Mouse (Mus musculus): ENCODE data around the gene Cfap69. TPM values are rescaled to one million over a fixed set of nuclear protein-coding genes. Genes with fewer than 3 reads are reported as not detected.

The Cfap69 gene
- total and polyA plus RNA-seq, 3 experiments = 0.37 to 0.89 (median 0.49) TPM

DNA sequence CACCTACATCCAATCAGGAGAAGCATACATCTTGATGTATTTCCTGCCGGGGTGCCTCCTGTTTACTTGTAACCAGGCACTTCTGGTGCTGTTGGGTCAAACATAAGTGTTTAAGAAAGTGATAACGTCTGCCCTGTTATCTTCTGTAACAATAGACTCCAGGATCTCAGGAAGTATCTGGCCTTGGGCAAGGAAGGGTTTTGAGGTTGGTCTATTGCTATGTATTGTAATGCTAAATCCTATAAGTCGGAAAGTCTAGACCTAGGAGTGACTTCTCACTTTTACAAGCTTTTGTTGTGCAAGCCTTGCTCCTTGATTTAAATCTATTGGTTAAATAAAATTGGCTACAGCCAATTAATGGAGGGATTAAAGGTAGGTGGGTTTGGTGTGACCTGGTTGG, 34.8 kb upstream of the Cfap69 start:
- peaks cover 4% of the 10 kb centered on the region for H3K27me3 ChIP-seq (ENCODE audit: control insufficient read depth, insufficient read depth, low read length)
- no peak overlapping the region for H3K4me3 ChIP-seq
- no peaks in the 10 kb centered on the region; the same call in 1 of the 2 replicates for H3K4me1 ChIP-seq (ENCODE audit: control insufficient read depth, insufficient read depth, low read length)
- H3K9ac ChIP-seq (ENCODE audit: low read depth, low read length) = no peak overlapping the region
- DNase-seq = no peak
- no peaks in the 10 kb centered on the region for H3K79me2 ChIP-seq (replicated peaks; ENCODE audit: control insufficient read depth, insufficient read depth, low read length)
- 36% methylated on average over 3 of the region's 3 CpGs for WGBS
- no peaks in the 10 kb centered on the region for H3K36me3 ChIP-seq (ENCODE audit: control insufficient read depth, insufficient read depth, low read length)
- TF ChIP-seq CTCF (IDR thresholded peaks at IDR 0.05) (no peak), EP300 (IDR thresholded peaks at IDR 0.05; ENCODE audit: insufficient read depth, low read depth, low read length) (no peak), POLR2A (IDR thresholded peaks at IDR 0.05; ENCODE audit: insufficient read depth, low read depth, low read length) (no peak)
- intact Hi-C loops (cut with DNase I) = no loop called here
- H3K27ac ChIP-seq = no peak overlapping the region

GRCm38 (mm10) chr5:5695401-5695942, 31.4 kb upstream of the Cfap69 start:
- H3K9ac ChIP-seq (ENCODE audit: low read depth, low read length) = no peak overlapping the region
- no peak for TF ChIP-seq CTCF (IDR thresholded peaks at IDR 0.05)
- no peak for TF ChIP-seq POLR2A (IDR thresholded peaks at IDR 0.05; ENCODE audit: insufficient read depth, low read depth, low read length)
- no peak for TF ChIP-seq EP300 (IDR thresholded peaks at IDR 0.05; ENCODE audit: insufficient read depth, low read depth, low read length)
- WGBS = 90% methylated on average over 5 of the region's 5 CpGs
- no peaks in the 10 kb centered on the region; the same call in 1 of the 2 replicates for H3K4me1 ChIP-seq (ENCODE audit: control insufficient read depth, insufficient read depth, low read length)
- no peak for DNase-seq
- no peaks in the 10 kb centered on the region for H3K36me3 ChIP-seq (ENCODE audit: control insufficient read depth, insufficient read depth, low read length)
- no peak overlapping the region for H3K4me3 ChIP-seq
- intact Hi-C loops (cut with DNase I) = no loop called here
- H3K27ac ChIP-seq = no peak overlapping the region
- H3K27me3 ChIP-seq (ENCODE audit: control insufficient read depth, insufficient read depth, low read length) = peaks cover 6% of the 10 kb centered on the region
- no peaks in the 10 kb centered on the region for H3K79me2 ChIP-seq (replicated peaks; ENCODE audit: control insufficient read depth, insufficient read depth, low read length)

DNA sequence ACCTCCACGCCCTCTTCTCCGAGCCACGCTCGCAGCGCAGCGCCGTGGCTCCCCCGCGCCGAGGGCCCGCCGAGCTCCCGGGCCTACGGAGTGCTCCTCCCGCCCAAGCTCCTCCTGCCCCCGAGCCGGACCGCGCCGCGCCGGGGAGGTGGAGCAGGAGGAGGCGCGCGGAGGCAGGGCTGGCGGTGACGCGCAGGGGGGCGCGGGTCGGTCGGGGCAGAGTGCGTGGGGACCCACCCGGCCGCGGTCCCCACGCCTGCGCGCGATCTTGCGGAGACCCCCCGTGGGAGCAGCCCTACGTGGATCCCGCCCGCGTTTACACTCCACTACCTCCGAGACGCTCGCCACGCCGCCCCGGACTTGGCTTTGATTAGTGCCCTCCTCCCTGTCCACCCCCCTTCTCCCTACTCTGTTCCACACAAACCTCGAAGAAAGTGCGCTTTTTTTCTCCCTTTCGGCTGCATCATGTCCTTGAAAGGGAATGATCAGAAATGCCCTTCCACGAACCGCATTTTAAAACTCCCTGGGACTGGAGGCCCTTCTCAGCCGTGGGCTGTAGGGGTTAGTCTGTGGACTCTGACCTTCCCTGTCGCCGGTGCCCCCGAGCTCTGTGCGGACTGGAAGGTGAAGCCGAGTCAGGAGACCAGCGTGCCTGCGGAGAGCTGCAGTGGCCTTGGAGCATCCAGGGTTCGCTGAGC, 30.1 kb upstream of the Cfap69 start, which contains the start of gene Steap2:
TSS of gene Steap2 (minus strand) at position 623 of the 698 bp plus-strand sequence.
- H3K27me3 ChIP-seq (ENCODE audit: control insufficient read depth, insufficient read depth, low read length) = peaks cover 6% of the 10 kb centered on the region
- no peaks in the 10 kb centered on the region; the same call in 1 of the 2 replicates for H3K4me1 ChIP-seq (ENCODE audit: control insufficient read depth, insufficient read depth, low read length)
- H3K9ac ChIP-seq (ENCODE audit: low read depth, low read length) = peak within 1 kb of the TSS; percentile 75
- no peaks in the 10 kb centered on the region for H3K36me3 ChIP-seq (ENCODE audit: control insufficient read depth, insufficient read depth, low read length)
- TF ChIP-seq EP300 (IDR thresholded peaks at IDR 0.05; ENCODE audit: insufficient read depth, low read depth, low read length) (no peak), CTCF (IDR thresholded peaks at IDR 0.05) (no peak), POLR2A (IDR thresholded peaks at IDR 0.05; ENCODE audit: insufficient read depth, low read depth, low read length) (no peak)
- H3K4me3 ChIP-seq = peak within 1 kb of the TSS; percentile 57
- intact Hi-C loops (cut with DNase I) = no loop called here
- no peak within 1 kb of the TSS for H3K27ac ChIP-seq
- 2% methylated on average over 50 of the region's 66 CpGs for WGBS
- DNase-seq = peak; percentile 54 to 69
- H3K79me2 ChIP-seq (replicated peaks; ENCODE audit: control insufficient read depth, insufficient read depth, low read length) = no peaks in the 10 kb centered on the region

DNA sequence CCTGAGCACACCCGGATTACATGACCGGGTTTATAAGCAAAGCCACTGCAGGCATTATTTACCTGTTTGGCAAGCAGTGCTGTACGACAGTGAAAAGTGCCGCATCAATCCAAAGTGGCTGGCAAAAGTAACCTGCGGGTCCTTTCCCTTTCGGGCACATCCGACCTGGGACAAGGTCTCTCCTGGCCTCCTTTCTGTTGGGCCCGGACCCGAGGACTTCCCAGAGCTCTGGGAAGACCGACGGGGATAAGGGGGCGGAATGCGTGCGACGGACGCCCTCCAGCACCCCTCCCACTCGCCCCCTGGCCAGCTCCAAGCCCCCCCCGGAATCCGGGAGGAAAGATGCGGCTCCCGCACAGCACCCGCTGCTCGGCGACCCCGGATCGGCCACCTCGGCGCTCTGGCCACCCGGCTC, 29.5 kb upstream of the Cfap69 start:
- WGBS = 2% methylated on average over 18 of the region's 29 CpGs
- H3K27ac ChIP-seq = no peak overlapping the region
- H3K27me3 ChIP-seq (ENCODE audit: control insufficient read depth, insufficient read depth, low read length) = peaks cover 6% of the 10 kb centered on the region
- no peaks in the 10 kb centered on the region; the same call in 1 of the 2 replicates for H3K4me1 ChIP-seq (ENCODE audit: control insufficient read depth, insufficient read depth, low read length)
- no peaks in the 10 kb centered on the region for H3K36me3 ChIP-seq (ENCODE audit: control insufficient read depth, insufficient read depth, low read length)
- no peak for DNase-seq
- intact Hi-C loops (cut with DNase I) = no loop called here
- no peaks in the 10 kb centered on the region for H3K79me2 ChIP-seq (replicated peaks; ENCODE audit: control insufficient read depth, insufficient read depth, low read length)
- peak overlapping the region; percentile 75 for H3K9ac ChIP-seq (ENCODE audit: low read depth, low read length)
- H3K4me3 ChIP-seq = peak overlapping the region; percentile 57
- TF ChIP-seq POLR2A (IDR thresholded peaks at IDR 0.05; ENCODE audit: insufficient read depth, low read depth, low read length) (no peak), CTCF (IDR thresholded peaks at IDR 0.05) (no peak), EP300 (IDR thresholded peaks at IDR 0.05; ENCODE audit: insufficient read depth, low read depth, low read length) (no peak)

DNA sequence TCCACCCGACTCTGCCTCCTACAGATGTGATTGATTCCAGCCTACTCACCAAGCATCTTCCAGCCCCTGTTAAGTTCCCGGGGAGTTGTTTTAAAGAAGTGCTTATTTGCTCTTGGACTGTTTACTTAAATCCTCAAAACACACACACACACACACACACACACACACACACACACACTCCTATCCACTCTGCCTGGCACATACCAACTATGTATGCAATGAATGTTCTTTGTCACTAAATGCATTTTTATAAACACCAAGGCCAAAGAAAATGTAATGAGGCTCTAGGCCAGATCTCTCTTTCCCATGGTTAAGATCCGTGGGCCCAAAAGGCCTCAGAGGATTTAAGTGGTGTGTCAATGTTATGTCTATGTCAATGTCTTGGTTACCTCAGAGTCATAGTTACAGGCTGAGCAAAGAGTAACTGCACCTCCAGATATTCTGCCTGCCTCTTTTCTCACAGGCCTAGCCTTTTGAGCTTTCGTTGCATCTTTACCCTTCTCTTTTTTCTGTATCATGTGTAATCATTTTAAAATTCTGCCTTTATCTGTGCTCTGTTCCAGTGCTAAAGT, 28.2 kb upstream of the Cfap69 start:
- Histone ChIP-seq H3K4me1 (ENCODE audit: control insufficient read depth, insufficient read depth, low read length) (no peaks in the 10 kb centered on the region; the same call in 1 of the 2 replicates), H3K79me2 (replicated peaks; ENCODE audit: control insufficient read depth, insufficient read depth, low read length) (no peaks in the 10 kb centered on the region), H3K4me3 (no peak overlapping the region), H3K27me3 (ENCODE audit: control insufficient read depth, insufficient read depth, low read length) (peaks cover 6% of the 10 kb centered on the region), H3K9ac (ENCODE audit: low read depth, low read length) (no peak overlapping the region), H3K36me3 (ENCODE audit: control insufficient read depth, insufficient read depth, low read length) (no peaks in the 10 kb centered on the region), H3K27ac (no peak overlapping the region)
- DNase-seq = no peak
- 69% methylated on average over 4 of the region's 4 CpGs for WGBS
- TF ChIP-seq CTCF (IDR thresholded peaks at IDR 0.05) (no peak), EP300 (IDR thresholded peaks at IDR 0.05; ENCODE audit: insufficient read depth, low read depth, low read length) (no peak), POLR2A (IDR thresholded peaks at IDR 0.05; ENCODE audit: insufficient read depth, low read depth, low read length) (no peak)
- intact Hi-C loops (cut with DNase I) = no loop called here

Data from heart, adult 2 months (tissue).